Mouse (Mus musculus) heart, adult 2 months (tissue): ENCODE measurements at regions not wholly inside any gene's neighbourhood (a gene's known extent, or its start where the extent isn't known, plus 50 kb on each side); places are given as distances from the start of the nearest gene placed in this dataset.

Experiments
- CTCF ChIP-seq: fragments of 200-600 bp; IDR thresholded peaks from 2 replicates; pipeline ENCODE4 v1.8.1; 2022; ENCODE audit warnings: antibody characterized with exemption, mild to moderate bottlenecking, moderate library complexity
- POLR2A ChIP-seq: fragments of 200-500 bp; IDR thresholded peaks from 2 replicates; pipeline ENCODE4 v1.6.1; 2011; ENCODE audit warnings: mild to moderate bottlenecking, low read depth, low read length, control low read depth; ENCODE audit not compliant: insufficient read depth

- TF ChIP-seq CTCF (no peak), POLR2A (no peak)
Observed at GRCm38 (mm10) chr10:106413181-106413580, 57.0 kb upstream of the Ppfia2 start.
